Mouse (Mus musculus) stomach, embryonic 16.5 days (tissue): ENCODE measurements around the gene Cacna1d. TPM values are rescaled to one million over a fixed set of nuclear protein-coding genes. Genes with fewer than 3 reads are reported as not detected.

Experiments
- ATAC-seq: fragments of 200-750 bp; cut with Nextera tagmentation; 2 replicates; pipeline ENCODE4 v1.8.0; 2017; ENCODE audit warnings: moderate number of reproducible peaks, moderate TSS enrichment; ENCODE audit not compliant: insufficient read depth, low FRiP score
- H3K27ac ChIP-seq: fragments of 300-500 bp; sonication (generic); 2 replicates; pipeline ENCODE4 v1.5.1; 2014; ENCODE audit warnings: low read length
- H3K27me3 ChIP-seq: fragments of 300-500 bp; sonication (generic); 2 replicates; pipeline ENCODE4 v1.6.1; 2014; ENCODE audit warnings: low read length, control low read depth, mixed read lengths; ENCODE audit not compliant: control insufficient read depth, insufficient read depth
- H3K36me3 ChIP-seq: fragments of 300-500 bp; sonication (generic); 2 replicates; pipeline ENCODE4 v1.6.1; 2014; ENCODE audit warnings: low read length; ENCODE audit not compliant: control insufficient read depth, insufficient read depth
- H3K4me1 ChIP-seq: fragments of 300-500 bp; sonication (generic); 2 replicates; pipeline ENCODE4 v1.6.1; 2014; ENCODE audit warnings: low read length, control low read depth, mixed read lengths; ENCODE audit not compliant: control insufficient read depth, insufficient read depth
- H3K4me2 ChIP-seq: fragments of 300-500 bp; sonication (generic); 2 replicates; pipeline ENCODE4 v1.6.1; 2014; ENCODE audit warnings: low read depth, low read length, mixed read lengths
- H3K4me3 ChIP-seq: fragments of 300-500 bp; sonication (generic); replicated peaks from 2 replicates; pipeline ENCODE4 v1.5.1; 2014; ENCODE audit warnings: mild to moderate bottlenecking, low read length
- H3K9ac ChIP-seq: fragments of 300-500 bp; sonication (generic); 2 replicates; pipeline ENCODE4 v1.6.1; 2014; ENCODE audit warnings: low read length
- H3K9me3 ChIP-seq: fragments of 300-500 bp; sonication (generic); replicated peaks from 2 replicates; pipeline ENCODE4 v1.6.1; 2016; ENCODE audit warnings: low read length, control low read depth; ENCODE audit not compliant: control insufficient read depth
- WGBS: fragments of 180-500 bp; shearing (Covaris S2); extraction: QIAGEN DNeasy Blood & Tissue Kit; methylation state at CpG from one replicate; pipeline ENCODE4 v1.1.7; 2014; 5-methylcytosine and 5-hydroxymethylcytosine counted together
- polyA plus RNA-seq: library from polyadenylated mRNA; unstranded; fragments of >200 nt; fragmentation: Nextera tagmentation; extraction: Ambion mirVana; gene quantifications from 2 replicates; pipeline ENCODE4 v1.2.1, GENCODE M21; 2015

Cacna1d gene
- polyA plus RNA-seq, 1 experiment from 2014 or later, result 4.2 TPM

GRCm38 (mm10) chr14:30172821-30173755 lies 318.2 kb downstream of the Cacna1d start:
- H3K4me3 ChIP-seq, result no peak overlapping the region
- no peaks in the 10 kb centered on the region for H3K9me3 ChIP-seq
- no peaks in the 10 kb centered on the region for H3K27me3 ChIP-seq
- H3K4me2 ChIP-seq, result no peak overlapping the region
- no peak overlapping the region for H3K9ac ChIP-seq
- 65% methylated on average over 12 of the region's 12 CpGs for WGBS
- peaks cover 4% of the 10 kb centered on the region; the same call in 1 of the 2 replicates for H3K4me1 ChIP-seq
- no peaks in the 10 kb centered on the region for H3K36me3 ChIP-seq
- no peak overlapping the region for H3K27ac ChIP-seq
- no peak for ATAC-seq

- Histone ChIP-seq H3K9me3 (no peaks in the 10 kb centered on the region), H3K36me3 (no peaks in the 10 kb centered on the region), H3K4me2 (no peak overlapping the region), H3K9ac (no peak overlapping the region), H3K4me1 (no peaks in the 10 kb centered on the region), H3K27me3 (no peaks in the 10 kb centered on the region), H3K4me3 (no peak overlapping the region), H3K27ac (no peak overlapping the region)
- WGBS, result 84% methylated on average over 6 of the region's 6 CpGs
- no peak for ATAC-seq
Observed at GRCm38 (mm10) chr14:30171593-30171992, 319.7 kb downstream of the Cacna1d start.

- H3K4me3 ChIP-seq, result no peak overlapping the region
- no peaks in the 10 kb centered on the region for H3K27me3 ChIP-seq
- H3K9ac ChIP-seq, result no peak overlapping the region
- H3K27ac ChIP-seq, result no peak overlapping the region
- no peaks in the 10 kb centered on the region for H3K4me1 ChIP-seq
- H3K36me3 ChIP-seq, result no peaks in the 10 kb centered on the region
- ATAC-seq, result no peak
- no peaks in the 10 kb centered on the region for H3K9me3 ChIP-seq
- 63% methylated on average over 6 of the region's 6 CpGs for WGBS
- no peak overlapping the region for H3K4me2 ChIP-seq
Observed at GRCm38 (mm10) chr14:30171008-30171407, 320.2 kb downstream of the Cacna1d start.

- no peak for ATAC-seq
- H3K27me3 ChIP-seq, result no peaks in the 10 kb centered on the region
- no peak overlapping the region for H3K9ac ChIP-seq
- no peaks in the 10 kb centered on the region for H3K36me3 ChIP-seq
- no peak overlapping the region for H3K4me3 ChIP-seq
- no peaks in the 10 kb centered on the region for H3K4me1 ChIP-seq
- no peaks in the 10 kb centered on the region for H3K9me3 ChIP-seq
- no peak overlapping the region for H3K4me2 ChIP-seq
- 71% methylated on average over 5 of the region's 5 CpGs for WGBS
- H3K27ac ChIP-seq, result no peak overlapping the region
Observed at GRCm38 (mm10) chr14:30169455-30169854, 321.8 kb downstream of the Cacna1d start.

- Histone ChIP-seq H3K4me2 (no peak overlapping the region), H3K27ac (no peak overlapping the region), H3K9ac (no peak overlapping the region), H3K27me3 (no peaks in the 10 kb centered on the region), H3K9me3 (no peaks in the 10 kb centered on the region), H3K36me3 (no peaks in the 10 kb centered on the region), H3K4me1 (no peaks in the 10 kb centered on the region), H3K4me3 (no peak overlapping the region)
- 52% methylated on average over 3 of the region's 3 CpGs for WGBS
- no peak for ATAC-seq
Observed at GRCm38 (mm10) chr14:30168902-30169301, 322.4 kb downstream of the Cacna1d start.

- no peak for ATAC-seq
- no peaks in the 10 kb centered on the region for H3K9me3 ChIP-seq
- H3K36me3 ChIP-seq, result no peaks in the 10 kb centered on the region
- H3K27me3 ChIP-seq, result no peaks in the 10 kb centered on the region
- no peak overlapping the region for H3K4me3 ChIP-seq
- no peaks in the 10 kb centered on the region for H3K4me1 ChIP-seq
- H3K4me2 ChIP-seq, result no peak overlapping the region
- H3K9ac ChIP-seq, result no peak overlapping the region
- H3K27ac ChIP-seq, result no peak overlapping the region
- WGBS, result 75% methylated on average over 3 of the region's 3 CpGs
Observed at GRCm38 (mm10) chr14:30168387-30168786, 322.9 kb downstream of the Cacna1d start.

- Histone ChIP-seq H3K4me3 (no peak overlapping the region), H3K27me3 (no peaks in the 10 kb centered on the region), H3K4me2 (no peak overlapping the region), H3K4me1 (no peaks in the 10 kb centered on the region), H3K27ac (no peak overlapping the region), H3K9me3 (no peaks in the 10 kb centered on the region), H3K36me3 (no peaks in the 10 kb centered on the region), H3K9ac (no peak overlapping the region)
- 87% methylated on average over 7 of the region's 7 CpGs for WGBS
- ATAC-seq, result no peak
Observed at GRCm38 (mm10) chr14:30167606-30168005, 323.6 kb downstream of the Cacna1d start.

- WGBS, result 93% methylated on average over 11 of the region's 11 CpGs
- no peak for ATAC-seq
Observed at GRCm38 (mm10) chr14:30166036-30166435, 325.2 kb downstream of the Cacna1d start.

GRCm38 (mm10) chr14:30163733-30164708 lies 327.2 kb downstream of the Cacna1d start:
- 78% methylated on average over 20 of the region's 20 CpGs for WGBS
- H3K36me3 ChIP-seq, result no peaks in the 10 kb centered on the region
- no peak overlapping the region for H3K4me2 ChIP-seq
- no peak overlapping the region for H3K4me3 ChIP-seq
- ATAC-seq, result no peak
- no peaks in the 10 kb centered on the region for H3K9me3 ChIP-seq
- no peaks in the 10 kb centered on the region for H3K27me3 ChIP-seq
- no peaks in the 10 kb centered on the region for H3K4me1 ChIP-seq
- no peak overlapping the region for H3K27ac ChIP-seq
- no peak overlapping the region for H3K9ac ChIP-seq

More at GRCm38 (mm10) chr14:30166036-30166435, 325.2 kb downstream of the Cacna1d start:
- Histone ChIP-seq H3K27ac (no peak overlapping the region), H3K27me3 (no peaks in the 10 kb centered on the region), H3K4me2 (no peak overlapping the region), H3K9me3 (no peaks in the 10 kb centered on the region), H3K4me1 (no peaks in the 10 kb centered on the region), H3K4me3 (no peak overlapping the region), H3K9ac (no peak overlapping the region), H3K36me3 (no peaks in the 10 kb centered on the region)
